Mouse (Mus musculus): ENCODE data around the gene Defb48.

Defb48 gene

DNA sequence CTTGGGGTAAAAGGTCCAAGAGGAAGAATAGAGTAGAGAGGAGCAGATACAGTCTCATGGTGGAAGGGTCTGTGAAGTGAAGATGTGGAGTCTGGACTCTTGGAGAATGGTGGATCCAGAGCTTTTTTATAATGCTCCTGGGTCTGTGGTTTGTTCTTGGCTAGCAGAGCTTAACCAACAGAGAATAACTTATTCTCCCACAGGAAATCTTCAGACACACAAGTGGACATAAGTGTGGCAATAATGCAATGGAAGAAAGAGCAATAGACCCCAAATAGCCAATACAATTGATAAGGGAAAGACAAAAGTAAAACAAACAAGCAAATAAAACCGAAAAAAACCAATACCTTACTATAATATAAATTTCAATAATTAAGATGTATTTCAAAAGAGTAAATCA lies at the start of gene Defb48:
TSS of gene Defb48 (minus strand) at position 101 of the 400 bp plus-strand sequence.
- no peak for DNase-seq (ENCODE audit: low spot score)

DNA sequence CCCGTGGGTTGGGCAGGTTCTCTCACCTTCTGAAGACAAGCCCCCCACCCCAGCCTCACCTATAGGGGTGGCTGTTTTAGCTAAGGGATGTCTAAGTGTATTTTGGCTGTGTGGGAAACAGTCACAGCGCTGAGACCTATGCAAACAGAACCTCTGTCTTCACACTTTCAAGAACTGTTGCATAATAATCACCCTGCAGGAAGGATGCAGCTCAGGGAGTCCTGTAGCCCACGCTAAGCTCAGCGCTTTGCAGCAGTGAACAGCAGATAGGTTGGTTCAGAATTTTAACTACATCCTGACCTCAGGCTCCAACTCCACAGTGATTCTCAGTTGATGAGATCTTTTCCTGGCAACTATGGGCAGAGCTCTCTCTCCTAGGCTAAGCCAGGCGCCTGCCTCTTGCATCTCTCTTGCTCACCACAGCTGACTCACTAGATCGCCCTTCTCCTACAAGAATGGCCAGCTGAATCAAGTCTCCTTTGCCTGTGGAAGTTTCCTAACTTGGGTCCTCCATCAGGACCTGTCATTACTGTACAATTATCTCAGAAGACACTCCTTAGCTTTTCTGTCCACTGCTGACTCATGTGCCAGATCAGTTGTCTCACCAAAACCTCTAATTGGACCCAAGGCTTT lies 36.3 kb upstream of the Defb48 start:
- no peak for DNase-seq (ENCODE audit: low spot score)

- DNase-seq (ENCODE audit: low spot score) = no peak
These were observed 30.4 kb upstream of the Defb48 start for GRCm38 (mm10) chr14:63014667-63015066.

DNA sequence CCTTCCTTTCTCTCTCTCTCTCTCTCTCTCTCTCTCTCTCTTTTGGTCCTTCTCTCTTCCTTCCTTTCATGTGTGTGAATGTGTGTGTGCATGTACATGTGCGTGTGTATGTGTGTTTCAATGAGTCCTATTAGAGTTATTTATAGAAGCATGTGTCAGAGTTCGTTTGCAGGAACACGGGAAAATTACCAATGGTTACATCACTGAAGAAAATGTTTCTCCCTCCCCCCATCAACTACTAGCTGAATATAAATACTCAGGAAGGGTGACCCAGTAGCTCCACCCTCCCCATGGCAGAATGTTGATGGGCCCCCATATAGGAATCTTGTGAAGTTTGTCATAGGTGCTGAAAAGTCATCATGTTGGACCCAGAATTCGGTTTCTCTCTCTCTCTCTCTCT lies 28.8 kb upstream of the Defb48 start:
- no peak for DNase-seq (ENCODE audit: low spot score)

GRCm38 (mm10) chr14:63011471-63011870 lies 27.2 kb upstream of the Defb48 start, which contains the start of gene Defb43:
Gene Defb43 (plus strand): TSS chr14:63011771.
- no peak for DNase-seq (ENCODE audit: low spot score)

DNA sequence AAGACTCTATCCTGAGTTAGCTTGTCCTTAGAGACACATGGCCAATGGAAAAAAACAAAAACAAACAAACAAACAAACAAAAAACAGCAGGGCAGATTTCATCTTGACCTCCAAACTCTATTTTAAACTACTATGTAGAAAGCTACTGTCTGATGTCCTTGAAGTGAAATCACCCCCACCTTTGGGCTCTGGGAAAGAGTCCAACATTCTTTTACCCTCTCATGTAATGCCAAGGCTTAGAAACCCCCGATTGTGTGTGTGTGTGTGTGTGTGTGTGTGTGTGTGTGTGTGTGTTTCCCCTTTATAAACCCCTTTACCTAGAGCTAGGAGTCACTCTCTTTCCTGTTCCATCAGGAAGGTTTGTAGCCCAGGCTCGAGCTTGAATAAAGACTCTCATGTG lies 18.3 kb upstream of the Defb48 start:
- no peak for DNase-seq (ENCODE audit: low spot score)

GRCm38 (mm10) chr14:62998977-62999376 lies 14.7 kb upstream of the Defb48 start:
- no peak for DNase-seq (ENCODE audit: low spot score)

DNA sequence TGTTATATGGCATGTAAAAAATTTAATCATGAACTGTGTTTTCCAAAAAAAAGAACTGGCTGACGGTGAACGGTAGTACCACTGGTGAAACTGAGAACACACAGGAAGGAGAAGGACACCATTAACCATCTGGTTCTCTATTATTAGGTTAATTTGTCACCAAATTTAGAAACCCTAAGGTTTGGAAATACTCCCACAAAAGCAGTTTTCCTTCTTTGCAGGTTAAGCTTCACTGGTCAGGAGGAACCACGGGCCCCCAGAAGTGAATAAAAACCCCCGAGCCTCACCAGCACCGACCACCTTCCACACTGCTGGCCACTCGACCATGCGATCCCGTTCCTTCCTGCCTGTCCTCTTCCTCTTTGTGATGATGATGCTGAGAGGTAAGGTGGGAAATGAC lies 13.5 kb upstream of the Defb48 start, which contains the start of gene Defb47:
TSS of gene Defb47 (plus strand) at position 301 of the 400 bp plus-strand sequence.
- no peak for DNase-seq (ENCODE audit: low spot score)

DNA sequence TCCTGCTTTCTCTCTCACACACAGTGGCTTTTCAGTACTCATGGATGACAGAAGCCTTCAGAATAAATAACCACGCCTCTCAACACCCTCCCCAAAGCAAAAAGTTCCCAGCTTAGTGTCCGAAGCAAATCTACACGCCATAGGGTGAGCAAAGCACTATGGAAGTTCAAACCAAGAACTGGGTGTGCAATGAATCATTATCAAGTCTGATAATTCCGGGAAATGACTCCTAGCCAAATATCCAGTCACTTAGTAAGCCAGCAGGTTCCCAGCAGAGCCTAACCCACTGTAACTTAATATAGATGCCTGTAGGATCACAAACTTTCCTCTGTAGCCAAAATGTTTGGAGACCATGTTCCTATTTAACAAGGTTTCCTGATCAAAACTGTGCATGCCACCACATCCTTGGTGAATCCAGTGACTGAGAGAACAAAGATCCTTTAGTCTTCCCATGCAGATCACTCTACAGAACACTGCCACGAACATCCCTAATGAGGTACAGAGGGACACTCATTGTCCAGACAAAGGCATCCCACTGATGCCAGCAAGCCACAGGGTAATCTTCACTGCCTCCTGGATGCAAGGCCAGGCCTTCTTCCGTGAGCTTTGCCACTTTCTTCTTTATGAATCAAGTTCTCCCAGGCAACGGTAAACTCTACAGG lies 7.7 kb upstream of the Defb48 start:
- DNase-seq (ENCODE audit: low spot score) = no peak

DNA sequence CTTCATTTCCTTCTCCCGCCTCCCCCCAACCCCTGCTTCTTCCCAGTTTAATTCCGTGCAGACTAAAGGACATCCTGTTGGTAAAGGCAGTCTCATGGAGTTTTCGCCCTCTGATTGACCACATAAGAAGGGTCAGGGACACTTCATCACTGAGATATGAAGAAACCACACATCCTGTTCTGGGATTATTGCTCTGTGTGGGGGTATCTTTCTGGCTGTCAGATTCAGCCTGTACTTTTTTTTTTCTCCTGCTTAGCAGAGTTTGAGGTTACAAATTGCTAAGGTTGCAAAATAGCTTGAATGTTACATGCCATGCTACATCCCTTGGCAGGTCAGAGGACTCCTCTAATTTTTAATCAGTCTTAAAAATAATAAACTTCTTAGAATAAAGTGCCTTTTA lies 7.0 kb upstream of the Defb48 start:
- no peak for DNase-seq (ENCODE audit: low spot score)

DNA sequence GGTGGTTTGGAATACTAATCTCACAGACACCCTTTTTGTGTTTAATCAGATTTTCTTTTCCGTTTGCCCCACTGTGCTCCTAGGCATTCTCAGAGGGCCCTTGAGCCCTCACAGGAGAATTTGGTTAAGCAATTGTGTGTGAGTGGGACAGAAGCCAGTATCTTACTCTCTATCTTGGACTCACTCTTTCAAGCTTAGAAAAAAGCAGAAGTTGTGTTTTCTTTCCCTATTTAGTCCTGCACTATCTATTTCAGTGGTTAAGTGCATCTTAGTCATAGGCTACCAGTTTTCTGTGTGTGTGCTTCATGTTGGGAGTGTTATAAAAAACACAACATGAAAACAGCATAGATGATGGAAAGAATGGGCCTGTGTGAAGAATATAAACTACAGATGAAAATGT lies 4.5 kb downstream of the Defb48 start:
- DNase-seq (ENCODE audit: low spot score) = no peak

GRCm38 (mm10) chr14:62975046-62975445 lies 9.3 kb downstream of the Defb48 start:
- peak; percentile 54 for DNase-seq (ENCODE audit: low spot score)

DNA sequence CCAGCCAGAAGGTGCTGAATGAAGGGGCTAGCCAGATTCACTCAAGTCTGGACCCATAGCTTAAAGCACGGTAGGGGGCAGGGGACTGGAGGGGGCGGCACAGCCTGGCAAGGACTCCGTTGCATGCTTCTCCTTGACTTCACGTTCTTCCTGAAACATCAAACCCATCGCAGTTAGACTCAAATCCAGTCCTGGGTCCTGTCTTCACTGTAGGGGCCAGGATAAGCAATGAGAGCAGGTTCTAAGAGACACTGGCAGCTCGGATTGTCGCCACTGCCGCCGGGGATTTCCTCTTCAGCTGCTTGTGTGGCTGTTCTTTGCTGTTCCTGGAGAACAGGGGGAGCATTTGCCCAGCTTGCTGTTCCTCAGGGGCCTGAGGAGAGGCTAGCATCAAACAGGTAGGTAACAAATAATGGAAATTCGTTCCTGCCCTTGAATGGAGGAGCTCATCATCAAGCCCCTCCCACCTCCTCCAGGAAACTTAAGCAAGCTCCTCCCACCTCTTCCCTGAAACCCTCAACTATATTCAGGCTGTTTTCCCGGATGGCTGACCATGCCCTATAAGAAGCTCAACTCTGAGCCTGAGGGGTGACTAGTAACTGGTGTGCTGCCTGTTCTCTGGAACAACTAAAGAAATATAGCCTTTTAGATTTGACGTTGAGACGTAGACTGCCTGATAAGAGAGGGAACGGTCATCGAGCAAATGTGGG lies 18.3 kb downstream of the Defb48 start:
- no peak for DNase-seq (ENCODE audit: low spot score)

DNA sequence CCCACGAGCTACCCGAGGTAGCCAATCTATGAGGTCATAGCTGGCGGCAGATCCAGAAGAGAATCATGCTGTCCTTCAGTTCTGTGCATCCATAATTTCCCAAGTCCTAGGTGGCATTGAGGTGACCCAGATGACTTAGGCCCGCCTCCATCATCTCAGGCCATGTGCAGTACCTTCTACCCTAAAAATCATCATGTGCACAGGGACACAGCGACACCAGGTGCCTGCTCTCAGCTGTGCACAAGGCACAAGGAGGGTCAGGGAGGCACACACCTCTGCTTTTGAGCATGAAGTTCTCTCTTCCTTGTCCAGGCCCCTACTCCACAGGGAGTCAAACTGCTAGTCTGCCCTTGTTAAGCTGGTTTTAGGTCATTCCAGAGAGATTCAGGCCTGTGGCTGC lies 19.0 kb downstream of the Defb48 start:
- no peak for DNase-seq (ENCODE audit: low spot score)

GRCm38 (mm10) chr14:62963632-62964031 lies 20.7 kb downstream of the Defb48 start:
- DNase-seq (ENCODE audit: low spot score) = no peak

DNA sequence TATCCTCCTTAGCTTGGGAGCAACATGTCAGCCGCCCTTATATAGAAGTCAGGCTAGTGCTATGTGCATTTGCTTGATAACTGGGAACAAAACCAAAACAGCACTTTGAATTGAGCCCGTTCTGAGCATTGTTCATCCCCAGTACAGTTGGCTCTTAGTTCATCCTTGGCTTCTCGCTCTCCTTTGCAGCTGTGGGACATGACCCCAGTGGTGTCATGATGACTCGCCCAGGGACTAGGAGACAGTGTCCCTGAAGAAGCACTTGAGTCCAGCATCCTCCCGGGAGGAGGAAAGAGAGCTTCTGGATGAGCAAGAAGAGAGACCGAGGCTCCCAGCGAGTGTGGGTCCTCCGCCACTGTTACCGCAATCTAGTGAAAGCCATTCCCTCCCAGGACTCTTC lies 28.2 kb downstream of the Defb48 start:
- DNase-seq (ENCODE audit: low spot score) = no peak

- DNase-seq (ENCODE audit: low spot score) = no peak
These were observed 37.5 kb downstream of the Defb48 start for GRCm38 (mm10) chr14:62946794-62947193.

DNA sequence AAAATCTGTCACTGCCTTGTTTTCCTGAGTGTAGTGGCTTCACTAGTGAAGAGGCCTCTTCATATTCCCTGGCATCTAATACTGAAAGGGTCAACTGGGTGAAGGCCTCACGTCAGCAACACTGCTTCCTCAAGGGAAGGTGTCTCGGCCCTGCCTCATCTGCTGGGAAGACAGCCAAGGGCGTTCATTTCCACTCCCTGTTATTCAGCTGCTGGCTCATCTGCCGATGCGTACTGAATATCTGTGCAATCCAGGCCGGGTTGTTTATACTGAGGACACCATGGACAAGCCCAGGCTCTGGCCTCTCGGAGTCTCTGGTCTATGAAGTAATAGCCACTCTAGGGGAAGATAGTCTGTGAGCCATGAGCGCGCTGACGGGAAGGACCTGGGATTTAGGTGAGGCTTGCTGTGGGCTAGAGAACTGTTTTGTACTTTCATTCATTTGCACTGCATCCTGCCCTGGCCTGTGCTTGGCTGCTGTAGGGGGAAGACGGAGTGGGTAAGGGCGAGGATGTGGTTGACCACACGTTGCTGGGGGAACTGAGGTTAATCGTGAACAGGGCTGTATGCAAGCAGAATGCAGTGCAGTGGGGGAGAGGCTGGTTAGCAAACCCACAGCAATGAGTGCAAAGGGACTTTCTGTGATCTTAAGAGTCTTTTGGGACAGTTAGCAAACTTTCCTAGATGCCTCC lies 43.8 kb downstream of the Defb48 start:
- DNase-seq (ENCODE audit: low spot score) = peak; percentile 25

- no peak for DNase-seq (ENCODE audit: low spot score)
These were observed 44.9 kb downstream of the Defb48 start for GRCm38 (mm10) chr14:62939435-62939834.

DNA sequence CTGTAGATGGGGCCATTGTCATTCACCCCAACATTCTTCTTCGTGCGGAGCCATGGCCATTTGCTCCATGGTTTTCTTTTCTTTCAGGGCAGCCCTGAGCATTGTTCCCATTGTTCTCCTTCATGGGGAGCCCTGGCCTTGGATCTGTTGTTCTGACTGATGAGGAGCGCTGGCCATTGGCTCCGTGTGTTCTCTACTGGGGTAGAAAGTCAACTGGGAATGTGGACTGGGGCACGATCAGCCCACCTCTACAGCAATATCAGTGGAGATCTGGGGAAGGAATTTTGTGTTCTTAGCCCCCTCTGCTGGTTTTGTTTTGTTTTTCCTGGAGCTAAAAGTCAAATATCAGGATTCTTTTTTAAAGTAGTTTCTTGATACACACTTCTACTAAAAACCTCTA lies 46.6 kb downstream of the Defb48 start:
- no peak for DNase-seq (ENCODE audit: low spot score)

- DNase-seq (ENCODE audit: low spot score) = no peak
These were observed 47.5 kb downstream of the Defb48 start for GRCm38 (mm10) chr14:62936631-62937380.

- no peak for DNase-seq (ENCODE audit: low spot score)
These were observed 48.9 kb downstream of the Defb48 start for GRCm38 (mm10) chr14:62935361-62935760.
